In the genomic region with DNA sequence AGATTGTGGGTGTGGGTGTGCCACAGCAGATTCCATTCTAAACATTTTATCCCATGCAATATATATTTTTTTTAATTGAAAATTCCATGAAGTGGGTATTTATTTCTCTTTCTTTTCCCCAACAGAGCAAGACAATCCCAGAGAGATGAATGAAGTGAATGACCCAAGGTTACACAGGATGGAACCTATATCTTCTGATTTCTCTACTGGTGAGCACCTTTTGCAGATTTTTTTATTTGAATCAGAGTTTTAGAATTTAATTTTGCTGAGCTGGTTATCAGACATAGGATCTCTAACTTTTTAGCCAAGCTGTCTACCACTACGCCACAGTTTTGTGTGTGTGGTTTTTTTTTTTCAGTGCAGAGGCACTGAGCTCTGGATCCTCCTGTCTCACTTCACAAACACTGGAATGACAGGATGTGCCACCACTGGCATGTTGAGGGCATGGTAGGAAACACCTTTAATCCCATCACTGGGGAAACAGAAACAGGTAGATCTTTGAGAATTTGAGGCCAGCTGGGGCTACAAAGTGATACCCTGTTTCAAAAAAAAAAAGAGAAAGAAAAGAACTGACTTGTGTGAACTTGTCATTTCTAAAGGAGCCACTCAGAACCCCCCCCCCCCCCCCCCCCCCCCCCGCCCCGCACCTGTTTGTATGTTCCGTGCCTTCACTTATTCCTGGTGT, we compare ENCODE assay signal across 8 mouse cellular contexts. TPM values are rescaled to one million over a fixed set of nuclear protein-coding genes. Genes with fewer than 3 reads are reported as not detected.
DNase-seq lines count a peak whose midpoint lies in the region; ATAC-seq and TF ChIP-seq lines count a peak whose summit lies in the region.

No protein-coding gene starts in this region.

- peaks cover 42% of the 10 kb centered on the region for H3K36me3 ChIP-seq in limb, embryonic 12.5 days
- peaks cover 6% of the 10 kb centered on the region; the same call in 1 of the 2 replicates for H3K36me3 ChIP-seq in stomach, embryonic 15.5 days

- TF ChIP-seq CTCF in left cerebral cortex, adult 2 months (IDR thresholded peaks at IDR 0.05), result no peak
- TF ChIP-seq CTCF in embryonic fibroblast, embryonic 13.5 days (IDR thresholded peaks at IDR 0.05; ENCODE audit: borderline replicate concordance, insufficient read depth, low read length), result no peak

- DNase-seq in left cerebral cortex, adult 2 months (ENCODE audit: extremely low spot score in 1 of 2, low spot score in 2 of 2), result no peak
- DNase-seq in left cerebral cortex, postnatal 14 days (ENCODE audit: low spot score in 2 of 2), result no peak
- DNase-seq in left cerebral cortex, postnatal 4 days, result no peak
- no peak for DNase-seq in retina, postnatal 1 day
- no peak for DNase-seq in adrenal gland, postnatal 14 days

- no peak overlapping the region for H3K9ac ChIP-seq in limb, embryonic 12.5 days (replicated peaks)
- H3K9ac ChIP-seq in stomach, embryonic 15.5 days, result no peak overlapping the region

- TF ChIP-seq POLR2A in embryonic fibroblast, embryonic 13.5 days (IDR thresholded peaks at IDR 0.05; ENCODE audit: low read depth, low read length), result no peak

- no peak for ATAC-seq in limb, embryonic 12.5 days (ENCODE audit: insufficient number of reproducible peaks, insufficient read depth, low FRiP score, low TSS enrichment, low read depth)
- ATAC-seq in stomach, embryonic 15.5 days (ENCODE audit: insufficient read depth, low FRiP score, low read depth), result no peak

- H3K4me3 ChIP-seq in left cerebral cortex, adult 2 months, result peak overlapping the region; percentile 89
- no peak overlapping the region for H3K4me3 ChIP-seq in embryonic fibroblast, embryonic 13.5 days (ENCODE audit: insufficient read depth, low read length)
- H3K4me3 ChIP-seq in limb, embryonic 12.5 days (replicated peaks), result peak overlapping the region; percentile 93
- peak overlapping the region; percentile 84 for H3K4me3 ChIP-seq in stomach, embryonic 15.5 days (replicated peaks)

- no peaks in the 10 kb centered on the region for H3K9me3 ChIP-seq in limb, embryonic 12.5 days
- no peaks in the 10 kb centered on the region for H3K9me3 ChIP-seq in stomach, embryonic 15.5 days

- no peaks in the 10 kb centered on the region for H3K27me3 ChIP-seq in limb, embryonic 12.5 days
- no peaks in the 10 kb centered on the region for H3K27me3 ChIP-seq in stomach, embryonic 15.5 days (replicated peaks)

- WGBS in limb, embryonic 12.5 days, result 48% methylated on average over 2 of the region's 4 CpGs
- WGBS in stomach, embryonic 15.5 days, result 73% methylated on average over 1 of the region's 4 CpGs

- H3K27ac ChIP-seq in left cerebral cortex, adult 2 months, result peak overlapping the region; percentile 100
- peak overlapping the region; percentile 100 for H3K27ac ChIP-seq in embryonic fibroblast, embryonic 13.5 days (ENCODE audit: insufficient read depth, low read length)
- peak overlapping the region; percentile 100 for H3K27ac ChIP-seq in limb, embryonic 12.5 days
- peak overlapping the region; percentile 99 for H3K27ac ChIP-seq in stomach, embryonic 15.5 days

- intact Hi-C loops in left cerebral cortex, adult 2 months (cut with DNase I), result loop anchor here (1.0 kb wide), 2 partner anchors 57 to 124 kb away; a partner anchor contains a TSS
- intact Hi-C loops in left cerebral cortex, postnatal 14 days (cut with DNase I), result loop anchor here (5.0 kb wide), 1 partner anchor 144 kb away; no protein-coding TSS in a partner anchor
- intact Hi-C loops in left cerebral cortex, postnatal 4 days (cut with DNase I), result no loop called here

- peak overlapping the region; percentile 91 for H3K4me2 ChIP-seq in limb, embryonic 12.5 days
- peak overlapping the region; percentile 58 for H3K4me2 ChIP-seq in stomach, embryonic 15.5 days

- H3K4me1 ChIP-seq in embryonic fibroblast, embryonic 13.5 days (ENCODE audit: control insufficient read depth, insufficient read depth, low read length), result no peaks in the 10 kb centered on the region; the same call in 1 of the 2 replicates
- H3K4me1 ChIP-seq in limb, embryonic 12.5 days (replicated peaks), result peaks cover 8% of the 10 kb centered on the region
- 0 out of 2 replicates have a peak, but pooled peaks cover 3% of the 10 kb centered on the region for H3K4me1 ChIP-seq in stomach, embryonic 15.5 days

RNA-seq across cellular contexts. Expression of a gene that starts 1.8 kb away (rescaled TPM):
- total RNA-seq in left cerebral cortex, adult 2 months (2021), result 100 to 1,000 TPM; 174 to 176 TPM
- total RNA-seq in left cerebral cortex, postnatal 14 days (2021), result 100 to 1,000 TPM; 182 to 190 TPM
- 176 and 186 TPM in 2 replicates for polyA plus RNA-seq in embryonic fibroblast, embryonic 13.5 days (2011; ENCODE audit: insufficient read length, low read depth, missing spikeins)
- 546 and 583 TPM in 2 replicates for polyA plus RNA-seq in limb, embryonic 12.5 days (2016; fragmentation: Nextera tagmentation; extraction: Ambion mirVana)
- 518 and 529 TPM in 2 replicates for polyA plus RNA-seq in stomach, embryonic 15.5 days (2015; fragmentation: Nextera tagmentation; extraction: Ambion mirVana)
- 100 to 1,000 TPM; 206 to 208 TPM for total RNA-seq in left cerebral cortex, postnatal 4 days (2021)
- 260 TPM in 2 replicates for total RNA-seq in adrenal gland, postnatal 14 days (2021)
